Mouse (Mus musculus) G1E (cell line): ENCODE results near the gene Nif3l1. TPM values are rescaled to one million over a fixed set of nuclear protein-coding genes. Genes with fewer than 3 reads are reported as not detected.

Source experiments
- ATAC-seq: 2 replicates; pipeline ENCODE4 v1.8.0; 2016; ENCODE audit warnings: mild to moderate bottlenecking; ENCODE audit not compliant: insufficient number of reproducible peaks, poor library complexity, low FRiP score, severe bottlenecking; ENCODE audit errors: extremely low read depth
- DNase-seq: peaks from one replicate; pipeline ENCODE4 v3.0.0; 2012; ENCODE audit warnings: low spot score
- H3K27me3 ChIP-seq: 2 replicates; pipeline ENCODE4 v1.6.1; 2012; ENCODE audit warnings: mild to moderate bottlenecking, low read length, inconsistent platforms; ENCODE audit not compliant: insufficient read depth
- H3K36me3 ChIP-seq: replicated peaks from 2 replicates; pipeline ENCODE3; 2012; ENCODE audit warnings: mild to moderate bottlenecking, inconsistent platforms
- H3K4me1 ChIP-seq: 2 replicates; pipeline ENCODE4 v1.6.1; 2012; ENCODE audit warnings: low read depth, low read length, inconsistent platforms, mixed read lengths; ENCODE audit not compliant: insufficient read depth
- H3K4me3 ChIP-seq: 2 replicates; pipeline ENCODE4 v1.5.1; 2012; ENCODE audit warnings: low read depth, mild to moderate bottlenecking, inconsistent platforms, low read length, moderate library complexity, mixed read lengths
- H3K9me3 ChIP-seq: replicated peaks from 2 replicates; pipeline ENCODE4 v1.6.1; 2012; ENCODE audit warnings: inconsistent platforms
- CTCF ChIP-seq: IDR thresholded peaks from 2 replicates; pipeline ENCODE4 v1.5.1; 2012; ENCODE audit warnings: low read depth, low read length, inconsistent platforms, mixed read lengths
- GATA1 ChIP-seq: IDR thresholded peaks from 2 replicates; pipeline ENCODE4 v1.6.1; 2012; ENCODE audit warnings: borderline replicate concordance, low read length, inconsistent platforms, mixed read lengths
- GATA2 ChIP-seq: IDR thresholded peaks from 2 replicates; pipeline ENCODE4 v1.6.1; 2012; ENCODE audit warnings: low read depth, low read length, inconsistent platforms, borderline replicate concordance
- POLR2AphosphoS5 ChIP-seq: IDR thresholded peaks from 2 replicates; pipeline ENCODE4 v1.6.1; 2012; ENCODE audit warnings: low read depth, low read length, inconsistent platforms; ENCODE audit not compliant: insufficient replicate concordance
- TAL1 ChIP-seq: conservative IDR thresholded peaks from 2 replicates; pipeline ENCODE4 v1.6.1; 2012; ENCODE audit warnings: low read depth, low read length, inconsistent platforms, mixed read lengths
- polyA plus RNA-seq: library from polyadenylated mRNA; stranded (reverse); fragments of >175 nt; gene quantifications from 2 replicates; pipeline ENCODE4 v1.2.3, GENCODE M21; 2012
- total RNA-seq, 2 experiments: library from RNA; stranded (forward) in 1 of 2; stranded (reverse) in 1 of 2; fragments of 200-1000 nt in 1 of 2; fragments of >200 nt in 1 of 2; fragmentation: Nextera tagmentation in 1 of 2; gene quantifications; 2 replicates each; pipeline ENCODE4 v1.2.3; 2014 to 2017

The Nif3l1 gene
- total and polyA plus RNA-seq, 3 experiments: 10.1 to 69.5 (median 48.7) TPM

- peaks cover 33% of the 10 kb centered on the region for H3K4me1 ChIP-seq
- ATAC-seq: no peak
- DNase-seq: no peak
Measured at GRCm38 (mm10) chr1:58445861-58446260, 910 bp downstream of the Nif3l1 start.

GRCm38 (mm10) chr1:58447766-58448165 lies 2.8 kb downstream of the Nif3l1 start:
- Histone ChIP-seq H3K27me3 (peaks cover 6% of the 10 kb centered on the region; the same call in 1 of the 2 replicates), H3K9me3 (no peaks in the 10 kb centered on the region), H3K4me3 (no peak overlapping the region), H3K36me3 (peaks cover 60% of the 10 kb centered on the region), H3K4me1 (peaks cover 35% of the 10 kb centered on the region)
- ATAC-seq (no peak), DNase-seq (no peak)
- no peak for TF ChIP-seq GATA2
- TF ChIP-seq TAL1: no peak
- TF ChIP-seq CTCF: no peak
- no peak for TF ChIP-seq POLR2AphosphoS5
- TF ChIP-seq GATA1: no peak

More at GRCm38 (mm10) chr1:58445861-58446260, 910 bp downstream of the Nif3l1 start:
- Histone ChIP-seq H3K36me3 (peaks cover 60% of the 10 kb centered on the region), H3K4me3 (peak overlapping the region; percentile 76), H3K27me3 (peaks cover 6% of the 10 kb centered on the region; the same call in 1 of the 2 replicates), H3K9me3 (no peaks in the 10 kb centered on the region)
- TF ChIP-seq POLR2AphosphoS5 (no peak), GATA1 (no peak), TAL1 (no peak), CTCF (no peak)

GRCm38 (mm10) chr1:58448396-58448795 lies 3.4 kb downstream of the Nif3l1 start:
- Histone ChIP-seq H3K4me1 (peaks cover 35% of the 10 kb centered on the region), H3K36me3 (peaks cover 64% of the 10 kb centered on the region), H3K9me3 (0 out of 2 replicates have a peak, but pooled peaks cover under 1% of the 10 kb centered on the region), H3K4me3 (no peak overlapping the region), H3K27me3 (peaks cover 6% of the 10 kb centered on the region; the same call in 1 of the 2 replicates)
- DNase-seq (no peak), ATAC-seq (no peak)
- no peak for TF ChIP-seq GATA1
- no peak for TF ChIP-seq POLR2AphosphoS5
- TF ChIP-seq GATA2: no peak
- no peak for TF ChIP-seq TAL1
- no peak for TF ChIP-seq CTCF

GRCm38 (mm10) chr1:58454316-58454715 lies 9.4 kb downstream of the Nif3l1 start:
- TF ChIP-seq TAL1 (no peak), POLR2AphosphoS5 (no peak), GATA1 (no peak), CTCF (no peak; the same call in 1 of the 2 replicates), GATA2 (no peak)
- Histone ChIP-seq H3K9me3 (peaks cover 3% of the 10 kb centered on the region; the same call in 1 of the 2 replicates), H3K4me3 (no peak overlapping the region), H3K27me3 (no peaks in the 10 kb centered on the region), H3K4me1 (peaks cover 5% of the 10 kb centered on the region; the same call in 1 of the 2 replicates), H3K36me3 (peaks cover 87% of the 10 kb centered on the region)
- DNase-seq (no peak), ATAC-seq (no peak)

GRCm38 (mm10) chr1:58458175-58458574 lies 13.2 kb downstream of the Nif3l1 start:
- no peaks in the 10 kb centered on the region for H3K4me1 ChIP-seq
- no peak for TF ChIP-seq POLR2AphosphoS5
- TF ChIP-seq GATA2: no peak
- TF ChIP-seq TAL1: no peak
- no peak for TF ChIP-seq CTCF
- TF ChIP-seq GATA1: no peak
- ATAC-seq: no peak

GRCm38 (mm10) chr1:58458867-58459266 lies 13.9 kb downstream of the Nif3l1 start:
- H3K4me1 ChIP-seq: no peaks in the 10 kb centered on the region
- no peak for DNase-seq

More at GRCm38 (mm10) chr1:58458175-58458574, 13.2 kb downstream of the Nif3l1 start:
- peaks cover 93% of the 10 kb centered on the region for H3K36me3 ChIP-seq
- H3K27me3 ChIP-seq: no peaks in the 10 kb centered on the region
- H3K9me3 ChIP-seq: peaks cover 3% of the 10 kb centered on the region; the same call in 1 of the 2 replicates
- DNase-seq: no peak
- H3K4me3 ChIP-seq: no peak overlapping the region

GRCm38 (mm10) chr1:58460566-58460965 lies 15.6 kb downstream of the Nif3l1 start:
- no peaks in the 10 kb centered on the region for H3K9me3 ChIP-seq
- DNase-seq: no peak
- no peak for ATAC-seq
- H3K36me3 ChIP-seq: peaks cover 94% of the 10 kb centered on the region
- no peaks in the 10 kb centered on the region for H3K4me1 ChIP-seq
- H3K27me3 ChIP-seq: no peaks in the 10 kb centered on the region
- TF ChIP-seq GATA2 (no peak), CTCF (no peak)
- no peak overlapping the region for H3K4me3 ChIP-seq

More at GRCm38 (mm10) chr1:58458867-58459266, 13.9 kb downstream of the Nif3l1 start:
- no peak for ATAC-seq
- no peak for TF ChIP-seq CTCF
- TF ChIP-seq POLR2AphosphoS5: no peak
- TF ChIP-seq TAL1: no peak
- Histone ChIP-seq H3K4me3 (no peak overlapping the region), H3K9me3 (no peaks in the 10 kb centered on the region), H3K27me3 (no peaks in the 10 kb centered on the region), H3K36me3 (peaks cover 93% of the 10 kb centered on the region)
